Mouse (Mus musculus) megakaryocyte-erythroid progenitor cell, adult 5-6 weeks (primary cell): ENCODE data around the gene Dhx58. TPM values are rescaled to one million over a fixed set of nuclear protein-coding genes. Genes with fewer than 3 reads are reported as not detected.

Source experiments
- ATAC-seq: replicated peaks from 2 replicates; pipeline ENCODE4 v1.8.0; 2016; ENCODE audit warnings: mild to moderate bottlenecking, inconsistent platforms; ENCODE audit not compliant: severe bottlenecking, poor library complexity, low FRiP score, low TSS enrichment
- total RNA-seq, 2 experiments: library from RNA; stranded (forward) in 1 of 2; stranded (reverse) in 1 of 2; fragments of 200-1000, 215-1000 nt in 1 of 2; fragments of >200 nt in 1 of 2; fragmentation: Nextera tagmentation in 1 of 2; gene quantifications; 2 replicates each; pipeline ENCODE4 v1.2.3; 2014 to 2017

Dhx58 gene
- total RNA-seq (2014; fragmentation: Nextera tagmentation) = 14.2 and 16.4 TPM in 2 replicates
- total RNA-seq (2017) = 11.8 and 12.9 TPM in 2 replicates

GRCm38 (mm10) chr11:100703851-100704531 lies at the start of gene Dhx58:
Gene Dhx58 (minus strand): TSS chr11:100704271.
- ATAC-seq = peak; percentile 48

GRCm38 (mm10) chr11:100752294-100752693 lies 48.2 kb upstream of the Dhx58 start:
- no peak for ATAC-seq

- no peak for ATAC-seq
Measured at GRCm38 (mm10) chr11:100750127-100750526, 46.1 kb upstream of the Dhx58 start.

- ATAC-seq = no peak
Measured at GRCm38 (mm10) chr11:100749469-100749868, 45.4 kb upstream of the Dhx58 start.

DNA sequence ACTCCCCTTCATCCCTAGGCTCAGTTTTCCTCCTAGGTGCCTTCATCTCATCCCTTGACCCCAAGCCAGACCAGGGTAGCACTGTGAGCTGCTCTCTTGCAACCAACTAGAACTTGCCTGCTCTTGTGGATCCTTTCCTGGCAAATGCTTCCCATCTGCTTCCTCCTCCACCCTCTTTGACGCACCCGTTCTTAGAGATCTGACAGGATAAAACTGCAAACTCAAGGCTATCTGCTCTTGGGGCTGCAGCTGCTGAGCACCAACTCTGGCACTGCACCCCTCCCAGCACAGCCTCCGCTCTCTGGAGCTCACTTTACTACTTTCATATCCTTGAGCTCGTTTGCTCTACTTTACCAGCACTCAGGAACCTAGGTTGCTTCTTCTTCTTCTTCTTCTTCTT lies 44.5 kb upstream of the Dhx58 start:
- ATAC-seq = no peak

GRCm38 (mm10) chr11:100747114-100747513 lies 43.0 kb upstream of the Dhx58 start:
- ATAC-seq = no peak

- no peak for ATAC-seq
Measured at GRCm38 (mm10) chr11:100746546-100746945, 42.5 kb upstream of the Dhx58 start.

DNA sequence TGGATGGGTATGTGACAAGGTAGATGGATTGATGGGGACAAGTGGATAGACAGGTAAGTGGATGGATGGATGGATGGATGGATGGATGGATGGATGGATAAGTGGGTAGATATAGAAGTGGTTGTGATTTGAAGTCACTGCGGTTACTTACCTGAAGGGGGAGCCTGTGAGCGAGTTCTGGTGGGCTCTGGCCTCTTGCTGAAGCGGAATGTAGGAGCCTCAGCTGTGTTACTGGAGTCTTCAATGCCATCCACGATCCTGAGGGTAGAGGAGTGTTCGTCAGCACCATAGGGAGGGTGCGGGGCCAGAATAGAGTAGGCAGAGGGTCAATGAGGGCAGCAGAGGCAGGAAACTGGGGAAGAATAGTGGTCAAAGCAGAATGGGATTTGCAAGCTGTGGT lies 41.0 kb upstream of the Dhx58 start:
- peak; percentile 69 for ATAC-seq

GRCm38 (mm10) chr11:100741348-100741747 lies 37.3 kb upstream of the Dhx58 start:
- ATAC-seq = no peak

GRCm38 (mm10) chr11:100738749-100739148 lies 34.7 kb upstream of the Dhx58 start:
- no peak for ATAC-seq

DNA sequence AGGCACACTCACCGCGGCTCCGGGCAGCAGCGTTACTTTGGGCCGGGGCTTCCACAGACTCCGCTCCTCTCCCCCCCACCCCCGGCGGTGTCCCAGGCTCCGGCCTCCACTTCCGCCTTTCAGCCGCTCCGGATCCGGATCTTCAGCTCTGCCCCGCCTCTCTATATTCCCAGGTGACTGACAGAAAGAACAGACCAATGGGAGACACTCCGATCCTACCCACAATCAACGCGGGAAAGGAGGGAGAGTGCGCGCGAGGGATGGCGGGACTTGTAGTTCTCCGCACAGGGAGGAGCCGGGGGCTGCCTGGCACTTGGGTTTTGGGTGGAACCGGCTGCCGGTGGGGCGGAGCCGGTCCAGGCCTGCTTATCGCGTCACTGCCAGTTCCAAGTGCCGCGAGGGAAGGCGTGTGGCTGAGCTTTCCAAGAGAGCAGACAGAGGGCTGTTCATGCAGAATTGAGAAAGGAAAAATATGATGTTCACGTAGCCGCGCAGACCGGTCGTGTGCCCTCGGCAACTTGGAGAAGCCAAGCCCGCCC lies 34.1 kb upstream of the Dhx58 start, which contains the start of gene Rab5c:
Gene Rab5c (minus strand): TSS at position 150 of the 539 bp plus-strand sequence.
- peak; percentile 97 for ATAC-seq

GRCm38 (mm10) chr11:100737105-100737733 lies 33.1 kb upstream of the Dhx58 start:
- ATAC-seq = peak; percentile 70

DNA sequence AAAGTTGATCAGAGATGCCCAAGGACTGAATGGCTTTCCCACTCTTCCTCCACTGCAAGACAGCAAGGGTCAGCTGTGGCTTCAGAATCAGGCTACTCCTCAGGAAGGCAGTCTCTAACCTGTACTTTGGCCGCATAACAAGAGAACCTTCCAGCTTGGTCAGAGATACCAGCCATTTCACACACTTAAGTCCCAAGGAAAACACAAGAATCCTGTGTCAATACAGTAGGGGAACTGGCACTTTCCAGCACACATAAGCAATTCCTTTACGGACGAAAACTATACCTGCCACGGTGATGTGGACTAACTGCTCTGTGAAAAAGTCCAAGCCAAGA lies 32.6 kb upstream of the Dhx58 start:
- ATAC-seq = peak; percentile 0; the same call in 1 of the 2 replicates

- no peak for ATAC-seq
Measured at GRCm38 (mm10) chr11:100735954-100736745, 32.1 kb upstream of the Dhx58 start.

GRCm38 (mm10) chr11:100735134-100735865 lies 31.2 kb upstream of the Dhx58 start:
- ATAC-seq = no peak

DNA sequence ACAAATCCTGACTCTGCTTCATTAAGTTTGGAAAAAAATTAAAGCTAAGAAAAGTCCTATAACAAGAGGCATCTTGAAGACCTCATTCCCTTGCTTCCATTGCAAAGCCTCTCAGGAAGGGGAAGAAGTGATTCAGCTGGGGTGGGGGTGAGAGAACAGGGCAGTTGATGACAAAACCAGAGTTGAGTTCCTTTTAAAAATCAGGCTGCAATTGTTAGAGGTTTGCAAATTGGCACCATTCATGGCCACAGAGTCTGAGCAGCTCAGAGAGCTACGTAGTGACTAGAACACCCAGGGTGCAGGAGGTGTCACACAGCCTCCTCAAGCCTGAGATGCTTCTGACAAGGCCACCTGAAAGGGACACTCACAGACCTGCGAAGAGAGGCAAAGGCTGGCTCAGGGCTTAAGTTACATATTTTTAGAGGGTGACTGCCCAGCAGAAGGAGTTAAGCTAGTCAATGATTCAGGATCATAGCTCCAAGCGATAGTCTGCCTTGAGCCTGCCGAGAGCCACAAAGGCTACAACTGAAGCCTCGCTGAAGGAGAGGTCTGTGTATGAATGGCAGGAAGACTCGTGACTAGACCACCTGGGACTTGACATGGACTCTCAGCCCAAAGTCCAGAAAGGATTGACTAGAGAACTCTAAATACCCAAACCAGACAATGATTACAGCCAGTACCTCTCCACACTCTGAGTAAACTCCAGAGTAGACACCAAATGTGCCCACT lies 26.6 kb upstream of the Dhx58 start:
- no peak for ATAC-seq

DNA sequence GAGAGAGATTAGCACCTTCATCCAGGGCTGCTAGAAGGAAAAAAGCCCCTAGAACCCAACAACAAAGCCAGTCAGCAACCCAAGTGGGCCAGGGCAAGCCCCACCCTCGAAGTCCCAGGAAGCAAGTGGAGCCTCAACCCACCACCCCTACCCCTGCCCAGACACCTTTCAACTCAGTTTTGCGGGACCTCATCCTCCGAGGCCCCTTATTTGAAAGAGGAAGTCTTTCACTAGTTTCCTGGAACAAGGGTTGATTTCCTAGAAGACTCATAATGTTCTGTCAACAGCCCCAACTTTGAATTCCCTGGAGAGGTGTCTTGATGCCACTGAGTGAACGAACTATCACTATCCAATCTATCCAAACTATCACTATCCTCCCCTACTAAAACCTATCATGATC lies 25.9 kb upstream of the Dhx58 start:
- no peak for ATAC-seq

DNA sequence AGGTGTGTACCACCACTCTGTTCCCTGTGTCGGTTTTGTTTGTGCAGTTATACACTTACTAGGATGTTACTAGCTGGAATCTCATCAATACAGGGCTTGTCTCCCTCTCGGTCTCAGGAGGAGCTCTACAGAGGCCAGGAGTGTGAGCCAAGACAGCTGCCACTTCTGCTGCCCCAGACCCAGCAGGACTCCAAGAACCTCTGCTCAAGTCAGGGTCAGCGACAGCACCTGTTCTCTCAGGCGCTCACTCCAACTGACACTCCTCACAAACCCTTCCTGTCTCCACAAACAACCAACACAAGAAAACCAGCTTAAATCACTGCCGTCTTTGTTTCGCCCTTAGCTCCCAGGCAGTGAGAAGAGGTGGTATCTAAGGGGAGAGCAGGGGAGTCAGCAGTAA lies 24.5 kb upstream of the Dhx58 start:
- ATAC-seq = no peak

GRCm38 (mm10) chr11:100727201-100727600 lies 23.1 kb upstream of the Dhx58 start:
- no peak for ATAC-seq
